Mouse (Mus musculus) limb, embryonic 10.5 days (tissue): ENCODE data around the gene Wdr62. TPM values are rescaled to one million over a fixed set of nuclear protein-coding genes. Genes with fewer than 3 reads are reported as not detected.
"Not testable (repeated sequence)": the region's sequence is repeated elsewhere in the genome, so short reads cannot be mapped to it uniquely, and the experiment has no call there.

Experiments
- DNase-seq: peaks from one replicate; pipeline ENCODE4 v3.0.0-alpha.2; 2017; ENCODE audit warnings: low spot score
- H3K27ac ChIP-seq: fragments of 300-500 bp; sonication (generic); 2 replicates; pipeline ENCODE4 v1.5.1; 2016; ENCODE audit warnings: mild to moderate bottlenecking
- H3K27me3 ChIP-seq: fragments of 300-500 bp; sonication (generic); 2 replicates; pipeline ENCODE4 v1.6.1; 2016; ENCODE audit warnings: low read depth, mild to moderate bottlenecking; ENCODE audit not compliant: poor library complexity, severe bottlenecking
- H3K36me3 ChIP-seq: fragments of 300-500 bp; sonication (generic); 2 replicates; pipeline ENCODE4 v1.6.1; 2016; ENCODE audit warnings: mild to moderate bottlenecking, moderate library complexity
- H3K4me1 ChIP-seq: fragments of 300-500 bp; sonication (generic); 2 replicates; pipeline ENCODE4 v1.6.1; 2016
- H3K4me3 ChIP-seq: fragments of 300-500 bp; sonication (generic); 2 replicates; pipeline ENCODE4 v1.5.1; 2016; ENCODE audit warnings: mild to moderate bottlenecking, moderate library complexity
- H3K9me3 ChIP-seq: fragments of 300-500 bp; sonication (generic); replicated peaks from 2 replicates; pipeline ENCODE4 v1.6.1; 2016; ENCODE audit warnings: mild to moderate bottlenecking
- WGBS: fragments of 180-500 bp; shearing (Covaris S2); methylation state at CpG from one replicate; pipeline ENCODE4 v1.1.7; 2016; 5-methylcytosine and 5-hydroxymethylcytosine counted together
- polyA plus RNA-seq: library from polyadenylated mRNA; unstranded; fragments of >200 nt; fragmentation: Nextera tagmentation; extraction: Ambion mirVana; gene quantifications from 2 replicates; pipeline ENCODE4 v1.2.1, GENCODE M21; 2016

The Wdr62 gene
- polyA plus RNA-seq, 1 experiment from 2014 or later = 15.1 TPM

- H3K27me3 ChIP-seq = no peaks in the 10 kb centered on the region
- no peaks in the 10 kb centered on the region for H3K36me3 ChIP-seq
- WGBS = 62% methylated on average over 2 of the region's 2 CpGs
- peaks cover 22% of the 10 kb centered on the region for H3K4me1 ChIP-seq
- H3K4me3 ChIP-seq = peak overlapping the region; percentile 86; the same call in 1 of the 2 replicates
- no peak overlapping the region for H3K27ac ChIP-seq
- no peaks in the 10 kb centered on the region for H3K9me3 ChIP-seq
- DNase-seq = no peak
Observed at GRCm38 (mm10) chr7:30278911-30279310, 1.3 kb downstream of the Wdr62 start.

DNA sequence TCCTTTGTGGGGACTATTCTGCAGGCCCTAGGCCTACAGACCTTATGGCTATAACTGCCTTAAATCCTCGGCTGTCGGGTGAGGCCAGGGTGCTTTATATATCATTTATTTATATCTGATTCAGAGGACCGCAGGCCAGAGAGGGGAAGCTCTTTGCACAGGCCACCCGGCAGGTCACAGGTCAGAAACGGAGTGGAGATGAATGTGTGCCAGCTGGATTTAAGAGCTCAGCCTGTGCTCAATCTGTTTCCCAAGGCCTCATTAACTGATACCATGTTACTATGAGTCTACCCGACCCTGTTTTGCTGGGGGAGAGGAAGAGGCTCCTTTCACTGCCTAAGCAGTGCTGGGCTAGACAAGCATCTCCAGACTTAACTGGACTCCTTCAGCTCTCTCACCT lies 5.8 kb downstream of the Wdr62 start:
- no peak for DNase-seq
- no peak overlapping the region for H3K4me3 ChIP-seq
- peaks cover 28% of the 10 kb centered on the region for H3K36me3 ChIP-seq
- no peak overlapping the region for H3K27ac ChIP-seq
- WGBS = 68% methylated on average over 6 of the region's 6 CpGs
- peaks cover 10% of the 10 kb centered on the region for H3K4me1 ChIP-seq
- no peaks in the 10 kb centered on the region for H3K27me3 ChIP-seq
- H3K9me3 ChIP-seq = no peaks in the 10 kb centered on the region

DNA sequence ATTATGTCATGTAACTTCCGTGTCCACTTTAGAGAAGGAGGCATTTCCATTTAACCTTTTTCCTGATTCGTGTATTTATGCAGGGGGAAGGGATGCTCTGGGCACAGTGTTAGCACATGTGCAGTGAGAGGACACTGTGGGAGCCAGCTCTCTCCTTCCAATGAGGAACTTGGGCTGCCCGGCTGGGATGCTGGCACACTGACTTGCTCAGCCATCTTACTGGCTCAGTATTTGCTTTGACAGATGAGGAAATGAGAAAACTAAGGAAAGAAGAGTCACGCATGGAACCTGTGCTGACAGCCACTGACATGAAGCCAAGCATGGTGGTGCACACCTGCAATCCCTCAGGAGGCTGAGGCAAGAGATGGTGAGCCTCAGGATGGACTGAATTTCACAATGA lies 10.6 kb downstream of the Wdr62 start:
- Histone ChIP-seq H3K27me3 (no peaks in the 10 kb centered on the region), H3K9me3 (no peaks in the 10 kb centered on the region), H3K4me1 (no peaks in the 10 kb centered on the region; the same call in 1 of the 2 replicates), H3K27ac (no peak overlapping the region), H3K4me3 (no peak overlapping the region), H3K36me3 (peaks cover 70% of the 10 kb centered on the region)
- 88% methylated on average over 4 of the region's 4 CpGs for WGBS
- no peak for DNase-seq

DNA sequence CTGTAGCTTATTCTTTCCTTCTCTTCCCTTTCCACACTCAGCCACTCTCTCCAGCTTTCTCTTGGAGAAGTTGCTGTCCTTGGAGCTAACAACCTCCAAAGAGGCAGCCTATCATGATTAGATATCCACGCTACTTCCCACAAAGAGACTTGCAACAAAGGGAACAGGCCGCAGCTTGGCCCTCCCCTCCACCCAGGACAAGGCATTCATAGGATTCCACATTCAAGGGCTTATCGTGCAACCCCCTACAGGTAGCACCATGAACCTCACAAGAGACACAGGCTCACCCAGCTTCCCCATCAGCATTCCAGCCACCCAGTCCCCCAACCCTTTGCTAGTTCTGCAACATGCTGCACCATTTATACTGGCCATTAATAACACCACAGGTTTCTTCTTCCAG lies 13.4 kb downstream of the Wdr62 start:
- 89% methylated on average over 3 of the region's 3 CpGs for WGBS
- Histone ChIP-seq H3K4me1 (no peaks in the 10 kb centered on the region), H3K4me3 (no peak overlapping the region), H3K9me3 (no peaks in the 10 kb centered on the region), H3K36me3 (peaks cover 85% of the 10 kb centered on the region), H3K27ac (no peak overlapping the region), H3K27me3 (no peaks in the 10 kb centered on the region)
- DNase-seq = no peak

DNA sequence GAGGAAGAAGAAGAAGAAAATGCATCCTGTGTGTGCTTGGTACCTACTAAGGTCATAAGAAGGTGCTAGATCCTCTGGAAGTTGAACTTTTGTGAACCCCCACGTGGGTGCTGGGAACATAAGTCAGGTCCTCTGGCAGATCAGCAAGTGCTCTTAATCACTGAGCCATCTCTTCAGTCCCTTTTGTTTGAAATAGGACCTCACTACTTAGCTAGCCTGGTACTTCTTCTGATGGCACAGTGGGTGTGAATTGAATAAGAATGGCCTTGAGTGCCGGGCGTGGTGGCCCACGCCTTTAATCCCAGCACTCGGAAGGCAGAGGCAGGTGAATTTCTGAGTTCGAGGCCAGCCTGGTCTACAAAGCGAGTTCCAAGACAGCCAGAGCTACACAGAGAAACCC lies 14.3 kb downstream of the Wdr62 start:
- peaks cover 85% of the 10 kb centered on the region for H3K36me3 ChIP-seq
- no peak for DNase-seq
- H3K4me3 ChIP-seq = no peak overlapping the region
- 90% methylated on average over 7 of the region's 7 CpGs for WGBS
- H3K27me3 ChIP-seq = no peaks in the 10 kb centered on the region
- no peak overlapping the region for H3K27ac ChIP-seq
- H3K4me1 ChIP-seq = no peaks in the 10 kb centered on the region
- H3K9me3 ChIP-seq = no peaks in the 10 kb centered on the region

- Histone ChIP-seq H3K4me3 (no peak overlapping the region), H3K27ac (no peak overlapping the region), H3K27me3 (no peaks in the 10 kb centered on the region), H3K4me1 (no peaks in the 10 kb centered on the region), H3K9me3 (no peaks in the 10 kb centered on the region), H3K36me3 (peaks cover 83% of the 10 kb centered on the region)
- 95% methylated on average over 5 of the region's 5 CpGs for WGBS
- no peak for DNase-seq
Observed at GRCm38 (mm10) chr7:30265531-30265930, 14.7 kb downstream of the Wdr62 start.

DNA sequence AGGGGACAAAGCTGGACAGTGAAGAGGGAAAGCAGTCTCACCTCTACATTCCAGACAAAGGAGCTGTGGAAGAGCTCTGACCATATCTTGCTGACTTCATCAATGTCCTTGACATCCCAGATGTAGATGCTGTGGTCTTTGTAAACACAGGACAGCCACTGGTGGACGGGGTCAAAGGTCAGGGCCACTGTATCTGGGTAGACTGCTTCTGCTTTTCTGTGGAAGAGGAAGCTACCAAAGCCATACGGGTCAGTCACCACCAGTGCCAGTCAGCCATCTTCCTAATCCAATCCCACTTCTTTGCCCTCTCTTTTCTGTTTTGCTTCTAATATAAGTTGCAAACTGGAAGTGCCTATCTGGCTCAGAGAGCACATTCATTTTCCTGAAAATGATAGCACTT lies 15.2 kb downstream of the Wdr62 start:
- Histone ChIP-seq H3K36me3 (peaks cover 82% of the 10 kb centered on the region), H3K9me3 (no peaks in the 10 kb centered on the region), H3K27ac (no peak overlapping the region), H3K4me3 (no peak overlapping the region), H3K4me1 (no peaks in the 10 kb centered on the region), H3K27me3 (no peaks in the 10 kb centered on the region)
- WGBS = 79% methylated on average over 2 of the region's 2 CpGs
- DNase-seq = no peak

GRCm38 (mm10) chr7:30251956-30252954 lies 28.0 kb downstream of the Wdr62 start:
- Histone ChIP-seq H3K36me3 (peaks cover 74% of the 10 kb centered on the region), H3K4me3 (no peak overlapping the region), H3K27ac (no peak overlapping the region), H3K4me1 (no peaks in the 10 kb centered on the region), H3K9me3 (no peaks in the 10 kb centered on the region), H3K27me3 (no peaks in the 10 kb centered on the region)
- DNase-seq = no peak
- WGBS = 89% methylated on average over 12 of the region's 12 CpGs

DNA sequence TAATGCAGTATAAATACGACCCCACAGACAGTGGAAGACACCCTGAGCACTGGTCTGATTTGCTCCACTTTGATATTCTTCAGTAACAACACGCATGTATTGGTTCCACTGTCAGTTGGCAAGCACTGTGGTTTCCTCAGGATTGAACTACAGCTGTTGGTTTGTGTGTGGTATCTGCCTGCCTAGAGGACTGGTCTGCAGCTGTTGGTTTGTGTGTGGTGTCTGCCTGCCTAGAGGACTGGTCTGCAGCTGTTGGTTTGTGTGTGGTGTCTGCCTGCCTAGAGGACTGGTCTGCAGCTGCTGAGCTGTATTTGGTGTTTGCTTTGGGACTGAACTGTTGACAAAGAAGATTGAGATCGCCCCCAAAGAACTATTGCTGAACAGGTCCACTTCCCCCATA lies 42.8 kb downstream of the Wdr62 start:
- not testable (repeated sequence) for H3K27me3 ChIP-seq, H3K27ac ChIP-seq, H3K9me3 ChIP-seq, H3K4me3 ChIP-seq, DNase-seq
- peaks cover 57% of the 10 kb centered on the region for H3K36me3 ChIP-seq
- WGBS = 90% methylated on average over 3 of the region's 3 CpGs
- peaks cover 10% of the 10 kb centered on the region for H3K4me1 ChIP-seq

- Histone ChIP-seq H3K4me1 (peaks cover 18% of the 10 kb centered on the region), H3K9me3 (no peaks in the 10 kb centered on the region), H3K36me3 (peaks cover 41% of the 10 kb centered on the region), H3K4me3 (no peak within 1 kb of the TSS), H3K27me3 (no peaks in the 10 kb centered on the region), H3K27ac (no peak within 1 kb of the TSS)
- 96% methylated on average over 4 of the region's 4 CpGs for WGBS
- DNase-seq = no peak
Observed at GRCm38 (mm10) chr7:30235625-30236024, 44.6 kb downstream of the Wdr62 start, which contains the start of gene Ovol3. Gene Ovol3 (minus strand): TSS chr7:30235725.

DNA sequence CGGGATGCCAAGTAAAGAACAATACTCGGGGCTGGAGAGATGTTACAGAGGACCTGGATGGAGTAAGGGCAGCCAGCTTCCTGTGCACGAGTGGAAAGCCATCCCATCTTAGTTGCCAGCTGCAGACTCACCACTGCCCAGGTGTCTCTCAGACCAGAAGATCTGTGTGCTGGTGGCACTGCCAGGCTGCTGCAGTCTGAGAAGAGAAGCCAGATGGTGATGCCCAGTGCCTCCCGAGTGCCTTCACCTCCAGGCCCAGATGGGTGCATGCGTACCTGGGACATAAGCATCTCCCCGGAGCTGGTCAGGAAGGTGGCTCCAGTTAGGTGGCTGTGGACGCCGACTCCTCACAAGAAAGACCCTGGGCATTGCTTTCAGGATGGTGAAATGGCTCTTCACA lies 45.1 kb downstream of the Wdr62 start:
- peaks cover 39% of the 10 kb centered on the region for H3K36me3 ChIP-seq
- H3K27me3 ChIP-seq = no peaks in the 10 kb centered on the region
- H3K27ac ChIP-seq = no peak overlapping the region
- WGBS = 94% methylated on average over 8 of the region's 8 CpGs
- H3K9me3 ChIP-seq = no peaks in the 10 kb centered on the region
- peaks cover 19% of the 10 kb centered on the region for H3K4me1 ChIP-seq
- DNase-seq = no peak
- H3K4me3 ChIP-seq = no peak overlapping the region

GRCm38 (mm10) chr7:30234276-30234858 lies 45.9 kb downstream of the Wdr62 start:
- H3K4me3 ChIP-seq = no peak overlapping the region
- 96% methylated on average over 15 of the region's 15 CpGs for WGBS
- DNase-seq = no peak

DNA sequence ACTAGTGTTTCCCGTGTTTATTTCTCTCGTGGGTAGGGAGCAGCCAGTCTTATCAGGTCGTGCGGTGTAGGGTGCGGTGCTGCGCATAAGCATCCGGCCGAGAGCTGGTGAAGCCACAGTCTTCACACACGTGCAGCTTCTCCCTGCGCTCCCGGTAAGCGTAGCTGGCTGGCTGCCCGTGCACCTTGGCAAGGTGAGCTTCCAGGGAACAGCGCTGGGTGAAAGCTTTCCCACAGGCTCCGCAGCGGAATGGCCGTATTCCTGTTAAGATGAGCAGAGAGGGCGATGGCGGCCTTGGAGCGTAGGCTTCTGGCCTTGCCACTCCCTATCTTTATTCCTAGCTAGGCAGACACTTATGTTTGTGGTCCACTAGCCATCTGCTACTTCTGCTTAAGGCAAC lies 46.8 kb downstream of the Wdr62 start:
- H3K27me3 ChIP-seq = no peaks in the 10 kb centered on the region
- H3K27ac ChIP-seq = no peak overlapping the region
- no peaks in the 10 kb centered on the region for H3K9me3 ChIP-seq
- H3K4me1 ChIP-seq = peaks cover 19% of the 10 kb centered on the region
- DNase-seq = no peak
- peaks cover 45% of the 10 kb centered on the region for H3K36me3 ChIP-seq
- 90% methylated on average over 20 of the region's 20 CpGs for WGBS
- peak overlapping the region; percentile 84 for H3K4me3 ChIP-seq

More at GRCm38 (mm10) chr7:30234276-30234858, 45.9 kb downstream of the Wdr62 start:
- H3K27me3 ChIP-seq = no peaks in the 10 kb centered on the region
- H3K27ac ChIP-seq = no peak overlapping the region
- H3K36me3 ChIP-seq = peaks cover 38% of the 10 kb centered on the region
- no peaks in the 10 kb centered on the region for H3K9me3 ChIP-seq
- peaks cover 19% of the 10 kb centered on the region for H3K4me1 ChIP-seq
